Mouse (Mus musculus) CH12.LX (cell line): ENCODE measurements at regions not wholly inside any gene's neighbourhood (a gene's known extent, or its start where the extent isn't known, plus 50 kb on each side); places are given as distances from the start of the nearest gene placed in this dataset.

Source experiments
- BHLHE40 ChIP-seq: IDR thresholded peaks from 2 replicates; pipeline ENCODE4 v1.6.1; 2011; ENCODE audit warnings: mild to moderate bottlenecking, low read depth, low read length, improper control_type of control experiment
- CTCF ChIP-seq, 2 experiments: IDR thresholded peaks in 1 of 2; conservative IDR thresholded peaks in 1 of 2; 2 replicates each; pipeline ENCODE4 v1.5.1; 2011 to 2012; ENCODE audit warnings: low read depth in 2 of 2, low read length in 2 of 2, improper control_type of control experiment in 1 of 2, inconsistent platforms in 1 of 2, mild to moderate bottlenecking in 1 of 2, moderate library complexity in 1 of 2
- EP300 ChIP-seq: IDR thresholded peaks from 2 replicates; pipeline ENCODE4 v1.6.1; 2011; ENCODE audit warnings: low read length, improper control_type of control experiment
- ETS1 ChIP-seq: conservative IDR thresholded peaks from 2 replicates; pipeline ENCODE4 v1.6.1; 2012; ENCODE audit warnings: low read depth, mild to moderate bottlenecking, inconsistent platforms, low read length, improper control_type of control experiment, moderate library complexity
- KAT2A ChIP-seq: IDR thresholded peaks from 2 replicates; pipeline ENCODE4 v1.6.1; 2012; ENCODE audit warnings: low read length, improper control_type of control experiment, inconsistent platforms; ENCODE audit not compliant: insufficient replicate concordance
- POLR2A ChIP-seq: IDR thresholded peaks from 2 replicates; pipeline ENCODE4 v1.6.1; 2011; ENCODE audit warnings: low read depth, mild to moderate bottlenecking, improper control_type of control experiment, low read length
- UBTF ChIP-seq: IDR thresholded peaks from 2 replicates; pipeline ENCODE4 v1.6.1; 2012; ENCODE audit warnings: low read depth, mild to moderate bottlenecking, inconsistent platforms, low read length, improper control_type of control experiment, moderate library complexity
- ZC3H11A ChIP-seq: IDR thresholded peaks from 2 replicates; pipeline ENCODE4 v1.6.1; 2012; ENCODE audit warnings: low read depth, mild to moderate bottlenecking, inconsistent platforms, low read length, improper control_type of control experiment
- ZKSCAN1 ChIP-seq: IDR thresholded peaks from 2 replicates; pipeline ENCODE4 v1.6.1; 2012; ENCODE audit warnings: low read depth, inconsistent platforms, low read length, improper control_type of control experiment, borderline replicate concordance

- TF ChIP-seq ETS1 (no peak), POLR2A (no peak), ZC3H11A (peak; percentile 37; the same call in 1 of the 2 replicates), ZKSCAN1 (no peak), BHLHE40 (no peak), UBTF (no peak), CTCF (conservative IDR thresholded peaks at IDR 0.05 in 1 of 2, IDR thresholded peaks at IDR 0.05 in 1 of 2; ENCODE audit: low read depth in 2 of 2, low read length in 2 of 2) (peak in 1 of 2 experiments; percentile 84; a peak in 3 of 4 replicates), EP300 (no peak), KAT2A (no peak)
These were observed 75.6 kb upstream of the Tmem260 start for GRCm38 (mm10) chr14:48370322-48370721.
